ENCODE assay signal across 23 mouse cellular contexts in genomic region chr9:24170728-24171127, GRCm38 (mm10).
A peak's percentile ranks its signal among the peaks of the same experiment; 100 is the strongest.
DNase-seq lines count a peak whose midpoint lies in the region; ATAC-seq and TF ChIP-seq lines count a peak whose summit lies in the region.
"Had no signal": no experiment of that assay in that cellular context is flagged by ENCODE, and none has a peak within 500 bp of the region (broad histone marks: within the 10 kb centered on the region; RNA-seq: fewer than 3 reads in every experiment).

No protein-coding gene starts in this region.

- H3K27ac ChIP-seq in cerebellum, adult 2 months (ENCODE audit: insufficient read depth, low read length): 0 out of 2 replicates have a peak overlapping the region, but pooled peaks have one; percentile 34

- H3K27me3 ChIP-seq in cerebellum, adult 2 months (ENCODE audit: control insufficient read depth, insufficient read depth, low read length): no peaks in the 10 kb centered on the region
- H3K27me3 ChIP-seq: CH12.LX had no signal

- DNase-seq in cerebellum, adult 8-10 months: no peak
- DNase-seq in cerebellum, adult 2 months: peak in 1 of 2 experiments; percentile 45
- no peak for DNase-seq in cerebellum, adult 18-20 months
- peak; percentile 41 for DNase-seq in cerebellum, adult 9-10 months
- no peak for DNase-seq in cerebellum, postnatal 14 days
- DNase-seq in brain, adult 2 months (ENCODE audit: low read depth, low spot score): peak; percentile 58
- no peak for DNase-seq in spleen, adult 12 weeks (ENCODE audit: low spot score)
- DNase-seq: adrenal gland, adult 2 months; adrenal gland, adult 8-10 months; adrenal gland, postnatal 10 days; adrenal gland, postnatal 14 days; adrenal gland, postnatal 25 days; adrenal gland, postnatal 36 days; B cell, adult 2 months; cerebellum, adult 11 months; cerebellum, adult 11-12 months; cerebellum, adult 9-11 months; cerebellum, postnatal 10 days had no signal

- H3K4me1 ChIP-seq in cerebellum, adult 2 months (ENCODE audit: control insufficient read depth, insufficient read depth, low read length): peaks cover 6% of the 10 kb centered on the region

- 66% methylated on average over 1 of the region's 1 CpGs for WGBS in cerebellum, adult 2 months

- ATAC-seq in cerebellum, adult (ENCODE audit: insufficient number of reproducible peaks, low FRiP score, low TSS enrichment): peak; percentile 56; the same call in 1 of the 2 replicates
- ATAC-seq: activated CD4-positive, CD25-positive, alpha-beta regulatory T cell, adult 4 months; CD4-positive, CD25-positive, alpha-beta regulatory T cell, adult 4 months; Patski had no signal

- no peak overlapping the region for H3K4me3 ChIP-seq in cerebellum, adult 2 months (replicated peaks; ENCODE audit: insufficient read depth, low read depth, low read length)

- TF ChIP-seq POLR2A in cerebellum, adult 2 months (IDR thresholded peaks at IDR 0.05; ENCODE audit: borderline replicate concordance, insufficient read depth, low read length): no peak

- no peak for TF ChIP-seq CTCF in cerebellum, adult 2 months (IDR thresholded peaks at IDR 0.05; ENCODE audit: borderline replicate concordance, insufficient read depth, low read depth, low read length)

Comparison
In these comparisons a context has a peak if more than half of its experiments do, and no peak if none do; other contexts are left out.
1. DNase-seq: peak in cerebellum, adult 9-10 months (single experiment) and brain, adult 2 months (single experiment); none in cerebellum, adult 8-10 months (single experiment), cerebellum, adult 18-20 months (0 of 2), cerebellum, postnatal 14 days (0 of 2) and spleen, adult 12 weeks (single experiment).